Mouse (Mus musculus): Measurements from ENCODE around the gene Atp6v1fnb.

Gene Atp6v1fnb

DNA sequence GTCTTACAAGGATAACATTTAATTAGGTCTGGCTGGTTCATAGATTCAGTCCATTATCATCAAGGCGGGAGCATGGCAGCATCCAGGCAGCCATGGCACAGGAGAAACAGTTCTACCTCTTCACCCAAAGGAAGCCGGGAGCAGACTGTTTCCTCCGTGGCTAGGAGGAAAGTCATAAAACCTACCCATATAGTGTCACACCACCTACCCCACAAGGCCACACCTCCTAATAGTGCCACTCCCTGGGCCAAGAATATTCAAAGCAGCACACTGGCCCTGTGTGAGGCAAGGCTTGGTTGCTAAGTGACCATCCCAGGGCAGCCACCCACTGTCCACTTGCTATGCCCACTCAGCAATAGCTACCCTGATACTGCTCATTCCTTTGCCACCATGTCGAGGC lies at the start of gene Atp6v1fnb:
Gene Atp6v1fnb (plus strand): TSS at position 301 of the 400 bp plus-strand sequence.
- DNase-seq (ENCODE audit: low spot score in 2 of 2), result no peak

- no peak for DNase-seq (ENCODE audit: low spot score in 2 of 2)
These were observed 46.1 kb upstream of the Atp6v1fnb start for GRCm38 (mm10) chr6:29425118-29425517.

GRCm38 (mm10) chr6:29426331-29426730 lies 44.9 kb upstream of the Atp6v1fnb start:
- no peak for DNase-seq (ENCODE audit: low spot score in 2 of 2)

GRCm38 (mm10) chr6:29428171-29428570 lies 43.1 kb upstream of the Atp6v1fnb start:
- DNase-seq (ENCODE audit: low spot score in 2 of 2), result no peak

- no peak for DNase-seq (ENCODE audit: low spot score in 2 of 2)
These were observed 40.4 kb upstream of the Atp6v1fnb start for GRCm38 (mm10) chr6:29430681-29431420.

GRCm38 (mm10) chr6:29431473-29431872 lies 39.8 kb upstream of the Atp6v1fnb start:
- DNase-seq (ENCODE audit: low spot score in 2 of 2), result no peak

DNA sequence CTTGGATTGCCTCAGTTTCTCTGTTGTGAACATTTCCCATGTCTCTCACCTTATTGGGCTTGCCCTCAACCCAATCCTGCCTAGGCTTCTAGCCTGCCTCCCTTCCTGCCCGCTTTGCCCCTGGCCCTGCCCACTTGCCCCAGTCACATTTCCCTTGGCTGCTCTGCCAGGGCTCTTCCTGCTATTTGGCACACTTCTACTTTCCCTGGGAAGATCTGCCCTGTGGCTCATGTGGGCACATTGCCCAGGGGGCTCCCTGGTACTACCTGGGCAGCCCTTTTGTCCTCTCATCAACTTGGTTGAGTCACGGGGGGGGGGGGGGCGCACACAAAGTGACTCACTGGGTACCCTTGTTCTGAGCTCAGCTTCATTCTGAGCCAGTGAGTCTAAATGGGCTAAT lies 39.1 kb upstream of the Atp6v1fnb start:
- DNase-seq (ENCODE audit: low spot score in 2 of 2), result no peak

DNA sequence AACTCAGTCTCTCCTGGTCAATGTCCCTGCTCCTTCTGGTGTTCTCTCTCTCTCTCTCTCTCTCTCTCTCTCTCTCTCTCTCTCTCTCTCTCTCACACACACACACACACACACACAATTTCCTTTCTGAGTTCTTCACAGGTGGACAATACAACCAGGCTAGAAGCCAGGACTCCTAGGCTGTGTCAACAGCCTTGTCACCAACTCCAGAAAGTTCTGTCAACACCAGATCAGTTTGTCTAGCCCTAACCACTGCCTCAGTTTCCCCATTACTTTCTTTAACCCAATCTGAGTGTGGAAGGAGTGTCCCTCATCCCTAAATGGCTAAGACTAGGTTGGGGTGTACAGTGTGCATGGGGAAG lies 38.6 kb upstream of the Atp6v1fnb start:
- DNase-seq (ENCODE audit: low spot score in 2 of 2), result no peak

GRCm38 (mm10) chr6:29433038-29433803 lies 38.0 kb upstream of the Atp6v1fnb start, which contains the start of gene Flnc:
TSS of gene Flnc (plus strand) at chr6:29433256.
- no peak for DNase-seq (ENCODE audit: low spot score in 2 of 2)

- DNase-seq (ENCODE audit: low spot score in 2 of 2), result no peak
These were observed 37.1 kb upstream of the Atp6v1fnb start for GRCm38 (mm10) chr6:29433804-29434795.

- no peak for DNase-seq (ENCODE audit: low spot score in 2 of 2)
These were observed 36.1 kb upstream of the Atp6v1fnb start for GRCm38 (mm10) chr6:29434911-29435691.

DNA sequence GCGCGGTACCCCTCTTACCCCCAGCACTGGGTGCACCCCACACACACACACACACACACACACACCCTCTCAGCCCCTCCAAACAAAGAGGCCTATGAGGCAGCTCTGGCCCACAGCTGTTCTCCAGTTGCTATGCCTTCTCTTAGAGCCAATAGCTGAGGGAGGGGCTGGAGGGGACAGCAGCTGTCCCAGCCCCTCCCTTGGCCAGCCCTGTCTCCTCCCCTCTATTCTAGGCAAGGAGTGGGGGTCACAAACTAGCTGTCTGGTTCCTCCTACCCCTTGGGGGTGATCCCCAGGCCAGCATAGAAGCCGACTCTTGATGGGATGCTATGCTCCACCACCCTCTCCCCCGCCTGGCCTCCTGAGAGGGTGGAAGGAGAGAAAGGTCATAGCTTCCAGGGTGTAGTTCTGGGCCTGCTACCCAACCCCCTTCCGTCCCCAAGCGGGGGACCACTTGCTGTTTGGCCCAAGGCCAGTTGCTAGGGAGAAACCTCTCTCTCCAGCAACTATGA lies 35.2 kb upstream of the Atp6v1fnb start:
- DNase-seq (ENCODE audit: low spot score in 2 of 2), result no peak

GRCm38 (mm10) chr6:29436461-29436934 lies 34.7 kb upstream of the Atp6v1fnb start:
- DNase-seq (ENCODE audit: low spot score in 2 of 2), result no peak

DNA sequence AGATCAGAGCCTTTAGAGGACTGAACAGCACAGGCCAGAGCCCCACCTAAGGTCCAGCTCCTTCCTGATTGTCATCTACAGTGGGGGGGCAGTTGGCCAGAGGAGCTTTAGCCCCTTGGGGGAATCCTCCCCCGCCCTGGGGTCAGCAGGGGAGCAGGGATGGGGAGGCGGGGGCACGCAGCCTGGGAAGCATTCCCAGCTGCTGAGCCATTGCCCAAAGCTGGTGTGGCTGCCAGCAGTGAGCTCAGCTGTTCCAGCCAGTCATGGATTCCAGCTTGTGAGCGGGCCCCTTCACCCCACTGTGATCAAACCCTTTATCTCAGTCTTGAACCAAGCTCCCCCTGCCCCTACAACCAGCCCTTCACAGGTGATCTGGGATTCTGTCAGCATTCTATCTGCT lies 32.0 kb upstream of the Atp6v1fnb start:
- no peak for DNase-seq (ENCODE audit: low spot score in 2 of 2)

DNA sequence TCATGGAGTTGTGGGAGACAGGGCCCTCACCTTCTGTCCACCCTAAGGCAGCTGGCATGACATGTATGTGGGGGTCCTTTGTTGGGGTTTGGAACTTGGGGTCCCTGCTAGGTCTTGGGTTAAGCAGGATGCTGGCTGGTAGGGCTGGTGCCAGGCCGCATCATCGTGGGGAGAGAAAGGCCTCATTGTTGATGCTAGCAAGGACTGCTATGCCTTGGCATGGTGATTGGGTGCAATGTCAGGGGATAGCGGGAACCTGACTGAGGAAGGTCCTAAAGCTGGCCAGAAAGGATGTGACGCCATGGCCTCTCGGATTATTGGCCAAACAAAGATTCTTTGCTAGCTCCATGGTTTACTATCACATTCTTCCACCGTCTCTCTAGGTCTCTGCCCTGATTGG lies 31.4 kb upstream of the Atp6v1fnb start:
- DNase-seq (ENCODE audit: low spot score in 2 of 2), result no peak

DNA sequence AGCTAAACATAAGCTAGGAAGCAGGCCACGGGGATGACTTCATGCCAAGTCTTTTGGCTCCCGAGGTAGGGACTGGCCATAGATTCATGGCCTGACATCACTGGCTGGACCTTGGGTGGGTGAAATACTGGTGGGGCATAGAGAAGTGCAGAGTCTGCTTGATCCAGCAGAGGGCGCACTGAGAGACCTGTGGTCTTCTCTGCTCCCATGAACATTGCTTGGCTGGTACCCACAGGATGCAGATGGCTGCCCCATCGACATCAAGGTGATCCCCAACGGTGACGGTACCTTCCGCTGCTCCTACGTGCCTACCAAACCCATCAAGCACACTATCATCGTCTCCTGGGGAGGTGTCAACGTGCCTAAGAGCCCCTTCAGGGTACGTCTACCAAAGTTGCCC lies 26.5 kb upstream of the Atp6v1fnb start:
- DNase-seq (ENCODE audit: low spot score in 2 of 2), result no peak

DNA sequence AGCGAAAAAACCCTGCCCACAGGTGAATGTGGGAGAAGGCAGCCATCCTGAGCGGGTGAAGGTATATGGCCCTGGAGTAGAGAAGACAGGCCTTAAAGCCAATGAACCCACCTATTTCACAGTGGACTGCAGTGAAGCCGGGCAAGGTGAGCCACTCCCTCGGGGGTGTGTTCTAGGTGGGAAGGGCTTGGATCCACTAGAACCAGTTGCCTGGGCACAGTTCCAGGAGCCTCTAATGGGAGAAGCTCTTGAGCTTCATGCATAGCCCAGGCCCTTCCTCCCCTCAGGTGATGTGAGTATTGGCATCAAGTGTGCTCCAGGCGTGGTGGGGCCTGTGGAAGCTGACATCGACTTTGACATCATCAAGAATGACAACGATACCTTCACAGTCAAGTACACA lies 25.9 kb upstream of the Atp6v1fnb start:
- no peak for DNase-seq (ENCODE audit: low spot score in 2 of 2)

GRCm38 (mm10) chr6:29449858-29450257 lies 21.4 kb upstream of the Atp6v1fnb start:
- no peak for DNase-seq (ENCODE audit: low spot score in 2 of 2)

DNA sequence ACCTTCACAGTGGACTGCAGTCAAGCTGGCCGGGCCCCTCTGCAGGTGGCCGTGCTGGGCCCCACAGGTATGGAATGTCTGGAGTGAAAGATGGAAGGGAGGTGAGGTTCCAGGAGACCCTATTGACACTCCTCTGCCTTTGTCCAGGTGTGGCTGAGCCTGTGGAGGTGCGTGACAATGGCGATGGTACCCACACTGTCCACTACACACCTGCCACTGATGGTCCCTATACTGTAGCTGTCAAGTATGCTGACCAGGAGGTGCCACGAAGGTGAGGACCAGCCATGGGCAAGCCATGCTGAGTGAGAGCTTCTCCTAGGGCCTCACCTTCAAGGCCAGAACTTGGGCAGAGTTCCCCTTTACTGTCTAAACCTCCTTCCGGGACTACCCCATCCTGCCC lies 20.6 kb upstream of the Atp6v1fnb start:
- DNase-seq (ENCODE audit: low spot score in 2 of 2), result no peak

GRCm38 (mm10) chr6:29461502-29461901 lies 9.7 kb upstream of the Atp6v1fnb start:
- DNase-seq (ENCODE audit: low spot score in 2 of 2), result no peak

DNA sequence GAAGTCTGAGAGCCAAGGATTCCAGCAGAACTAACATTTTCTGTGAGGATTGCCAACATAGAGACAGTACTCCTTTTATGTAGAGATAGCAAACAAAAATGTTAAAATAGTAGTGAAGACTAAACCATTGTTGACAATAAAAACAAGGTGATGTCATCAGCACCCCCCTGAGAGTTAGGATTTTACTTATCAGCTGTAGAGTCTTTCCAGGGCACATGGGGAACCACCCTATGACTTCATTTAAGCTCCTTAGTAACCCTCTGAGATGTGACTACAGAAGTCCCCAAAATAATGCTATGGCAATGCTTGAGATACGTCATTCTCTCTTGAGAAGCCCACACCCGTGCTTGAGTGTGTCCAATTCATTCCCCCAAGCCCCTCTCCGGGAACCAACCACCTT lies 7.8 kb upstream of the Atp6v1fnb start:
- no peak for DNase-seq (ENCODE audit: low spot score in 2 of 2)
